Mouse (Mus musculus): Measurements from ENCODE around the gene Adar.

The Adar gene

GRCm38 (mm10) chr3:89732091-89732490, 17.3 kb downstream of the Adar start:
- DNase-seq, result no peak

- DNase-seq, result no peak
Observed at GRCm38 (mm10) chr3:89738509-89738908, 23.7 kb downstream of the Adar start.

- no peak for DNase-seq
Observed at GRCm38 (mm10) chr3:89752307-89752706, 37.5 kb downstream of the Adar start.

DNA sequence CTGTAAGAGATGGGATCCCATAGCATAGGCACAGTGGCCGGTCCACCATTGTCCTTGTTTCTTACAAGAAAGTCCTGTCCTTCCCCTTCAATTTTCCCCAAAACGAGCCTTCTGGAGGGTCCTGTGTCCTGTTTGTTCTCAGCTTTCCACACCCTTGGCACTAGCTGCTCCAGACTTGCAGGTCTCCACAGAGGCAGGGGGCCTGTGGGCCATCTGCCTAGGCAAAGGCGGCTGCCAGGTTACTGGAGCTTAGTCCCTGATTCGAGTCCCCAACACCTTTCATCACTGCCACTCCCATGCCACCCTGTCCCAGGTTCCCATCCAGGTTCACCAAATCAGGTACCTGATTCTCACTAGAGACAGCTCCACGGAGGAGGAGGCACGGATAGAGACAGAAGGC, 40.5 kb downstream of the Adar start:
- no peak for DNase-seq

DNA sequence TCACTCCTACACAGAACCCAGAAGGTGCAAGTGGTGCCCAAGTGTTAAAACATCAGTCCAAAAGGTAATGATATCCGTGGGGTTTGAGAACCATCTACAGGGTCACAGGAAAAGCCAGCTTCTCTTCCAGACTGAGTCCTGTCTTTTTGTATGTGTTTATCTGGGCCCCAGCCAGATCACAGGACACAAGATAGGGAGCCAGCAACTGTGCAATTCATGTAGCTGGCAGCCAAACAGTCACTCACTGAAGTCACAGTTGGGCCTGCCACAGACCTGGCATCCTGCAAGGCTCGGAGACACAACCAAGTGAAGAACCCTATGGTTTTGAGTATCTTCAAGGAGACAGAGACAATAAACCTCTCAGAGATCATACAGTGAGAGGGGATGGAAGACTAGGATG, 43.0 kb downstream of the Adar start:
- no peak for DNase-seq

DNA sequence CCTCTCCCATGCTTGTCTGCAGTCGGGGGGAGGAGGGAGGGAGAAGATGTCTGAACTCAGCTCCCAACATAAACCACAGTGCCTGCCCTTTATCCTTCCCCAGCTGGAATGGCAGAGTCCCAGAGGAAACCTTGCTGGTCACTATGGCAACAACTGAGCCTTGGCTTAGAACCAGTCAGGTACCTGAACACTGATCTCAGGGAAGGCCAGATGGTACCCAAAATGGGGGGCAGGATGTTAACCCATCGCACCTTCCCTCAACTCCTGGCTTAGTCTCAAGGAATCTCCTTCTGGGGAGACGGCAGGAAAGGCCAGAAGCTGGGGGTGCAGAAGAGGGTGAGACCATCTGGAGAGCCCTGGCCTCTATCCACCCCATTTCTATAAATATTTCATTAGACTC, 45.0 kb downstream of the Adar start:
- DNase-seq, result no peak

- peak; percentile 73 to 75 for DNase-seq
Observed at GRCm38 (mm10) chr3:89764119-89764724, 49.4 kb downstream of the Adar start, which contains the start of gene Chrnb2. Gene Chrnb2 (minus strand): TSS chr3:89764632.

GRCm38 (mm10) chr3:89769584-89769983, 54.8 kb downstream of the Adar start:
- DNase-seq, result no peak

DNA sequence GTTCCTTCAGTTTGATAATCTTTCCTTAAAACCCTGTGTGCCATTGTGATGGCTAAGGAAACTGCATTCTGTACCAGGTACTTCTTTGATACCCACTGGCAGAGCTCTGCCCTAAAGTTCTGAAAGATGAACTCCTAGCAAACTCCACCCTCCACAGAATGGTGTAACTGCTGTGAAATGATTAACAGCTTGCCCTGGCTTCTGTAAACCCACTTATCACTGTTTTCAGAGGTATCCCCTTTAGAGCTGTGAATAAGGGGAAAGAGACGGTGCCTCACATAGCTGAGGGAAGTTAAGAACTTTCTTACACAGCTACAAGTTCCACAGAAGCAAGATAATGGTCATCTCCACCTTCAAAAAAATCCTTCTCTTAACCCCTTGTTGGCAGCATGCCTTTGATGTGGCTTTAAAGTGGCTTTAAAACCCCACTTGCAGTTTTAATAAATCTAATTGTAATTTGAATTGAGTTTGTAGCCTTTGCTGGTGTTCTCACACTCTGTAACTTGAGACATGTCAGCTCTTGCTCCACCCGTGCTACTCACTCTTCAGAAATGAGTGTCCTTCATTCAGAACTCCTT, 55.7 kb downstream of the Adar start:
- no peak for DNase-seq

DNA sequence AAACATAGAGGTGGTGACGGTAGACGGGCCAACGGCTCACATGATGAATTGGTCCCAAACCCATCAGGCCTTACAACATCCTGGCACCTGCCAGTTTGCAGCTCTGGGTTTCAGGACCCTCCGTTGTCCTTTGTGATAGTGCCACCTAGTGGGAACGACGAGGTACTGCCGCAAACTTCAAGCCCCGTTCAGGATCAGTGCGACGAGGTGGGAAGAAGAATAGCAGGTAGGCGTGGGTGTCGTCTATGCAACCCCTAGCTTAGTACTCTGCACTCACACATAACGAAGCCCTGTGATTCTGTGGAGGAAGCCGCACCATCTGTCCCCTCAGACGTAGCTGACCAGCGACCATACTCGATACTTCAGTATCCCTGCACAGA, 57.8 kb downstream of the Adar start:
- DNase-seq, result peak; percentile 85 to 88

- peak; percentile 95 to 97 for DNase-seq
Observed at GRCm38 (mm10) chr3:89772968-89773709, 58.3 kb downstream of the Adar start, which contains the start of gene Ube2q1. Gene Ube2q1 (plus strand): TSS chr3:89773616.

DNA sequence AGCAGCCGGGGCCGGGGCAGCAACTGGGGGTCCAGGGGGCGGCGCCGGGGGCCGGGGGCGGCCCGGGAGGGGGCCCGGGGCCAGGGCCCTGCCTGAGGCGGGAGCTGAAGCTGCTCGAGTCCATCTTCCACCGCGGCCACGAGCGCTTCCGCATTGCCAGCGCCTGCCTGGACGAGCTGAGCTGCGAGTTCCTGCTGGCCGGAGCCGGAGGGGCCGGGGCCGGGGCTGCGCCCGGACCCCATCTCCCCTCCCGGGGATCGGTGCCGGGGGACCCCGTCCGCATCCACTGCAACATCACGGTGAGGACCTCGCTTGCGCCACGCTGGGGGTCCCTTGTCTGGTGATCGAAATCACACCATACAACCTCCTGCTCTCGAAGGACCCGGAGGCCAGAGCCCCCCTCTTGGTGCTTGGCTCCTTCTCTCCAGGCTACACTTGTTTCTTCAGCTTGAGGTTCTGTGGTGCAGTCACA, 59.0 kb downstream of the Adar start:
- peak; percentile 47 to 74 for DNase-seq

GRCm38 (mm10) chr3:89774236-89774960, 59.6 kb downstream of the Adar start:
- peak in 1 of 2 experiments; percentile 15 for DNase-seq

- DNase-seq, result no peak
Observed at GRCm38 (mm10) chr3:89776001-89776400, 61.2 kb downstream of the Adar start.

DNA sequence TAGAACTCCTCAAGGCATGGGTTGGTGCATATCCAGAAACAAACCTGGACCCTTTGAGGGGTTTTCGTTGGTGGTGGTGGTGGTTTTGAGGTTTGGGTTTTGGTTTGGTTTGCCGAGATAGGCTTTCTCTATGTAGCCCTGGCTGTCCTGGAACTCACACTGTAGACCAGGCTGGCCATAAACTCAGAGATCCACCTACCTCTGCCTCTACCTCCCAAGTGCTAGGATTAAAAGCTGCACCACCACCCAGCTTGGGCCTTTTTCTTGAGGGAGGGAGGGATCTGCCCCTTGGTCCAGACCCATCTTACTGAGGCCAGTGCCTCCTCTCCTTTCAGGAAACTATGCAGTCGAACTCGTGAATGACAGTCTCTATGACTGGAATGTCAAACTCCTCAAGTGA, 65.3 kb downstream of the Adar start:
- no peak for DNase-seq

DNA sequence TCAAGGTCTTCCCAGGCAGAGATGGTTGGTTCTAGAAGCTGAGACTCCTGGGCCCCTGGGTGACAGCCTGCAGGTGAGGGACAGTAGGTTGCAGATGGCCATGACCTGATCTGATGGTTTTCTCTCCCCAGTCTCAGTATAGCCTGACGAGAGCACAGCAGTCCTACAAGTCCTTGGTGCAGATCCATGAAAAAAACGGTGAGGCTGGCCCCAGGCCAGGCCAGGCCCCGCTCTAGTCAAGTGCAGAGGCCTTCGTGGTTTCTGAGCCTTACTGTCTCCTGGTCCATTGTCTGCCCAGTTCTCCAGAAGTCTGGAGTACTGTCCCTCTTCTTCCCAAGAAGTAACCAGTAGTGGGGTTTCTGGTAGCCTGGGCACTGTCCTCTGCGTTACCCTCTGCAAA, 66.8 kb downstream of the Adar start:
- no peak for DNase-seq

GRCm38 (mm10) chr3:89784991-89785753, 70.3 kb downstream of the Adar start:
- DNase-seq, result peak in 1 of 2 experiments; percentile 35

DNA sequence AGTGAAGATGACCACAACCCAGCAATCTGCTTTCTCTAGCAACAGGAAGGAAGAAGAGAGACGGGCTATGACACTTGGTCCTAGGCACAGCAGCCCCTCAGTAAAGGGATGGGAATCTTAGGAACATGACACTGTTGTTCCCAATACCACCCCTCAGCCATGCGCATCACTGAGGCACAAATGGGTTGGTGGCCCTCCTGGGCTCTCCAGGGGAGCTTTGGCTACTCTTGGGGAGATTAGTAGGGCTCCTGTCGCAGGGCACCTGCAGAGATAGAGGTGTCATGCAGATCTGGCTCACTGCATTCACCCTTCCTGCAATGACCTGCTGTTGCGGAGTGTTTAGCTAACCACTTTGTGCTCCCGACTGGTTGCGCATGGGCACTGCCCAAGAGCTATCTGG, 71.5 kb downstream of the Adar start:
- no peak for DNase-seq

- no peak for DNase-seq
Observed at GRCm38 (mm10) chr3:89788680-89789352, 74.0 kb downstream of the Adar start.

- no peak for DNase-seq
Observed at GRCm38 (mm10) chr3:89794616-89795015, 79.8 kb downstream of the Adar start.

DNA sequence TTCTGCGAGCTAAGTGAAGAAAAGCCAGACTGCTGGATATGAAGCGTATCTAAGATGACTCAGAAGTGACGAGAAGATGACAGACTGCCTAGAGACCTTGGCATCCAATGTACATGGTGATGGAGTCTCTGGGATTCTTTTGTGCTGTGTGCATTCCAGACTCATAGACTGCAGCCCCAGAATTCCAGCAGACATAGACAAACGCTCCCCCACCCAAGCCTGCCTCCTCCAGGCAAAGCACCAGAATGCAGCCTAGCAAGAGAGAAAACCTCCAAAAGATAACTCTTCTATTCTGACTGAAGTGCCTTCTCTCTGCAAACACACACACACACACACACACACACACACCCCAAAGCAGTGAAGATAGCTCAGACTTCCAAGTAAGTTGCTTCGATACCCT, 80.9 kb downstream of the Adar start:
- DNase-seq, result no peak

DNA sequence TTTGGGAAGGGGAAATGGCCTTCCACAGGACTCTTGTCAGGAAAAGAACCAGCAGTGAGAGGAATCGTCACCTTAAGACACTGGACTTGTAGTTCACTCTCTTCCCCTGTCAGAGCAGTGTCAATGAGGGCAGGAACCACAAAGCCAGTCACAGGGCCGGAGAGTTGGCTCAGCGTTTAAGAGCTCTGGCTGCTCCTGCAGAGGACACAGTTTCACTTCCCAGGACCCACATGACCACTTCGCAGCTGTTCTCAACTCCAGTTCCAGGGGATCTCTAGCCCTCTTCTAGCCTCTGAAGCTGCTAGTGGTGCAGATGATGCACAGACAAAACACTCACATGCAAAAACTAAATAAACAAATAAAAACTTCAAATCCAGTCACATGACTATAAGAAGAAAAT, 81.5 kb downstream of the Adar start:
- DNase-seq, result no peak

Measured in thymus, postnatal 36 days (tissue).